Mouse (Mus musculus) embryo, embryonic 11.5 days (tissue): ENCODE results near the gene Wipf2.
"Not testable (repeated sequence)": the region's sequence is repeated elsewhere in the genome, so short reads cannot be mapped to it uniquely, and the experiment has no call there.

Source experiments
- DNase-seq: peaks from one replicate; pipeline ENCODE4 v3.0.0-alpha.2; 2012; ENCODE audit warnings: low read depth, low spot score

Gene Wipf2

DNA sequence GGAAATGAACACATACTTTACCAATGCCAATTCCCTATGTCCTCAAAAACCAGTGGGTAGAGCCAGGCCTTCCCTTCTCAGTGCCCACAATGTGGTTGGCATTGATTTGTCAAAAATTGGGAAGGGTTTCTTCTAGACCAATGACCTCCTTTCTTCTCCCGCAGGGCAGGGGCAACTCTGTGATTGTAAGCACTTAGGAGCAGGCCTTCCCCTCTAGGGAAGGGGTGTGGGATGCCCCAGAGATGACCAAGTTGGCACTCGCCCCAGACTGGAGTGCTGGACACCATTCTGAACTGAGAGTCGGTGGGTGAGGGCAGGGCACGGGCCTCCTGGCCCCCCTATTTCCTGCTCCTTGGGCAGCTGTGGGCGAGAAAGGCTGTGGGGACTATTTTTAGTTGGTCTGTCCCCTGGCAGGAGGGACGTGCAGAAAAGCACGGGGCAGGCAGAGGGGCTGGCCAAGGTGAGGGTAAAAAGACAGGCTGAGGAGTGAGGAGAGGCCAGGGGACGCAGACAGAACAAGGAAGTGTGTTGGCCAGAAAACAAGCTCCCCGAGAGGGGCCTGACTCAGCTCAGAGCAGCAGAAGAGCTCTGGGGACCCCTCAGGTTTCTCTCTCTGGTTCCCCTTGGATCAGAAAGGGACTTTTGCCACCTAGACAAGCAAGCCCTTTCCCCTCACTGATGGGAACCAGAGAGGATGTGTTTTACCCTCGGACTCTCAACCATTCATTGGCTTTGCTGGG lies 67.5 kb downstream of the Wipf2 start:
- DNase-seq = no peak

DNA sequence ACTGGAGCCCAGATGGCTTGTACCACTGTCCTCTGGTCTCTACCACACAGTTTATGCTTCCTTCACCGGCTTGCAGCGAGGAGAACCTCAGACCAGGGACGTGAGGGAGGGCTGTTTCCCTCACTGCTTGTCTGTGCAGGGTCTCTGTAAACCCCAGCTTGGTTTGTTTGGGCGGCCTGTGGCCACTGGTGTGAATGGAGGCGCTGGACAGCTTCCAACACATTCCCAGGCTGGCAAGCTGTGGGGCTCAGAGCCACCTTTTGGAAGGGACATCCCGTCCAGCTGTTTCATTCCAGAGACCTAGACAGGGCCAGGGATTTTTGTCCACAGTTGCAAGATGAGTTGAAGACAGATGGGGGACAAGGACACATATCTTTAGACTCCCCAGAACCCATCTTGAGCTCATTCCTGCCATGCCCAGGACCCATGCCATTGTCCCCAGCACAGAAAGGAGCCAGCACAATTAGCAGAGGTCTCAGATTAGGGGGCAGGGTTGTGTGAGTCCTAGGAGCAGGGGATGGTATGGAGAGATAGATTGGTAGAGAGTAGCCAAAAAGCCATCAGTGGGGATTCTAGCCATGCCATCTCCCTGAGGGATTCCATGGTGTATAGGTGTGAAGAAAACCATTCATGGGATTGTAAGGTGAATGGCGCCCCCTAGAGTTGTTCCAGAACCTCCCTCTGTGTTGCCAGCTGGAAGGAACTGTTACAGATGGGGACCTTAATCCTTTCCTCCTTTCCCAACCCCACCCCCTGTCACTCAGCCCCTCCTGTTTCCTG lies 68.3 kb downstream of the Wipf2 start:
- no peak for DNase-seq

DNA sequence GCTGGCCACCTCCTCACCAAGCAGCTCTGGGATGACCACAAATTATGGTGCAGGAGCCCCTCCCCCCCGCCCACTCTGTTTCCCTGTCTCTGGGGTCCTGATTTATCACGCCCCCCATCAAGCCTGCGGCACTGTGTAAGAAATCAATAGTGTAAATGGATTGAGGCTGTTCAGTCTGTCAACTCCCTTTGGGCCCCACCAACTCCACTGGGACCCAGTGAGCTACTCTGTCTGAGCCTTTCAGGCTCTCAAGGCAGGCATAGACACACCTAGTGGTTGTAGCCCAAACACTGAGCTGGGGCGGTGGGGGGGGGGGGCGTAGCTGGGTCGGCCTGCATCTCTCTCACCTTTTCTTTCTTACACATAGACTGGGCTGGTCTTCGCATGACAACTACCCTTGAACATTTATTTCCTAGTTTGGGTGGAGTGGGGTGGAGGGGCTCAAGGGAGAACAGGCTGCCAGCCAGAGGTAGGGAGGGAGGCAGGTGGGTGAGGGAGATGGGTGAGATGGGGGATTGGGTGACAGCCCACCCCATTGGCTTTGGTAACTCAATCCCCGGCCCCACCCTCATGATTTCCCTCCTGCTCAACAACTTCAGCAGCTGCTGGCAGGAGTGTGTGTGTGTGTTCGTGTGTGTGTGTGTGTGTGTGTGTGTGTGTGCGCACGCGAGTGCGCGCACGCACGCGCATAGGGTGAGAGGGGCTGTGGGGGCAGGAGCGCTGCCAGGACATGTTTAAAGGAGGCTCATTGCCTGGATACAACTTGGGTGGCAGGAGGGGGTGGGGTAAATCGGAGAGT lies 69.1 kb downstream of the Wipf2 start:
- DNase-seq = no peak

DNA sequence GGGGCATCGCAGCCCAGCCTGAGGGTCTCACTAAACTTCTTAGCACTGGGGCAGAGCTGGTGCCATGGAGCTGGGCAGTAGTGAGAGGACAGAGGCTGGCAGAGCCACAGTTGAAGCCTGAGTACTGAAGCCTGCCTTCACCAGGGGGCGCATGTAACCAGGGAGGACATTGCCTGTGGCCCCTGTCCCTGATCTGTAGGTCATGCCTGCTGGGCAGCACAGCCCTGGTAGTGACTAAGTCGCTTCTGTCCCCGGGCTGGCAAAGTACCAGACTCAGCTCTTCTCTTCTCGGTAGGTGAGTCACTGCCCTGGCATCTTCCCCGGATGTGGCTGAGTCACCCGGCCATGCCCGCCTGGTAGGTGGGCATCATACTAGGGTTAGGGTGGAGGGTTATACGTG lies 69.7 kb downstream of the Wipf2 start:
- no peak for DNase-seq

DNA sequence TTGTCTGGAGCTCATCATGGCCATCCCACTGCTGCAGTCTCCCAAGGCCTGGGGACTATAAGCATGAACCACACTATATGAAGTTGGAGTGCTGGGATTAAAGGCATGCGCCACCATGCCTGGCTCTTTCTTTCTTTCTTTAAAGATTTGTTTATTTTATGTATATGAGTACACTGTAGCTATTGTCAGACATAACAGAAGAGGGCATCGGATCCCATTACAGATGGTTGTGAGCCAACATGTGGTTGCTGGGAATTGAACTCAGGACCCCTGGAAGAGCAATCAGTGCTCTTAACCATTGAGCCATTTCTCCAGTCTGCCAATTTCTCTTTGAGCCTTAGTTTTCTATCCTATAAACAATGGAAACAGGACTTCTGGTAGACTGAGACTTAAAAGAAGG lies 70.4 kb downstream of the Wipf2 start:
- DNase-seq = not testable (repeated sequence)

DNA sequence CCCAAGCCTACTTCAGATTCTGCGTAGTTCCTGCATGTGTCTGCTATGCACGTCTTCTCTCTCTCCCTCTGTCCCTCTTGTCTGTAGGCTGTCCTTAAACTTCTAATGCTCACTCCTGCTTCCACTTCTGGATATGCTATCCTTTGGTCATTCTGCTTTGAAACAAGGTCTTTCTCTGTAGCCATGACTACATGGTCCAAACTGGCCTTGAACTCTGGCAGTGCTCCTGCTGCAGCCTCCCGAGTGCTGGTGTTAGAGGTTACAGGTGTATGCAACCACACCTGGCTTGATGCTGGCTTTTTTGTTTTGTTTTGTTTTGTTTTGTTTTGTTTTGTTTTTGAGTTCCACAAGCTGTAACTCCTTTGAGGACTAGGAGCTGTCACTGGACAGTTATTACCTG lies 70.9 kb downstream of the Wipf2 start:
- DNase-seq = no peak

DNA sequence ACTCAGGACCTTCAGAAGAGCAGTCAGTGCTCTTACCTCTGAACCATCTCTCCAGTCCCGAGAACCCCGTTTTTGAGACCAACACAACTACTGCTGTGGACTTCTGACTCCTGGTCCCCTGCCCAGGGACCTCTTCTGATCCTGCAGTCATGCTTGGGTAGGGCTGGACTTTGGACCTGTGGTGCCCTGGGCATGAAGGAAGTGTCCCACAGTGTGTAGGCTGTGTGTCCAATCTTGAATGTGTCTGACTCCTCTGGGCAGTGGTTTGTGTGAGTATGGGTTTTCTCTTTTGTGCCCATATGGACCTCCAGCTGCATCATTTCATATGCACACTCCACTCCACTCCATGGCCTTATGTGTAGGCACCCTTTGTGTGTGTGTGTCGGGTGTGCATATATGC lies 71.7 kb downstream of the Wipf2 start:
- no peak for DNase-seq

DNA sequence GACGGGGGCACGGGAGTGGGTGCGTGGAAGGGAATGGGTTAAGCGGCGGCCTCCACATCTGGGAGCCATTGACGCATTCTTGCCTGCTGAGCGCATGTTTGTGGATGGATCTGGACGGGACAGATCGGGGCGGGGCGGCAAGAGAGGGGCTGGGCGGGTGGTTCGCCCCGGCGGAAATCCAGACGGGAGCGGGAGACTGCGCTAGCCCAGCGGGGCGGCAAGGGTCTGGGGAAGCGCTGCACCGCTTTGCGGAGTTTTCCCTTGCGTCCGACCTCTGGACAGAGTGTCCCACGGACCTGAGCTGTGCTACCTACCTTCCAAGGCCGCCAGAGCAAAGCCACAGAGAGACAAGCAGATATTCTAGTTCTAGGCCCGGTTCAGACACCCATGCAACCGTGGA lies 72.7 kb downstream of the Wipf2 start:
- no peak for DNase-seq

DNA sequence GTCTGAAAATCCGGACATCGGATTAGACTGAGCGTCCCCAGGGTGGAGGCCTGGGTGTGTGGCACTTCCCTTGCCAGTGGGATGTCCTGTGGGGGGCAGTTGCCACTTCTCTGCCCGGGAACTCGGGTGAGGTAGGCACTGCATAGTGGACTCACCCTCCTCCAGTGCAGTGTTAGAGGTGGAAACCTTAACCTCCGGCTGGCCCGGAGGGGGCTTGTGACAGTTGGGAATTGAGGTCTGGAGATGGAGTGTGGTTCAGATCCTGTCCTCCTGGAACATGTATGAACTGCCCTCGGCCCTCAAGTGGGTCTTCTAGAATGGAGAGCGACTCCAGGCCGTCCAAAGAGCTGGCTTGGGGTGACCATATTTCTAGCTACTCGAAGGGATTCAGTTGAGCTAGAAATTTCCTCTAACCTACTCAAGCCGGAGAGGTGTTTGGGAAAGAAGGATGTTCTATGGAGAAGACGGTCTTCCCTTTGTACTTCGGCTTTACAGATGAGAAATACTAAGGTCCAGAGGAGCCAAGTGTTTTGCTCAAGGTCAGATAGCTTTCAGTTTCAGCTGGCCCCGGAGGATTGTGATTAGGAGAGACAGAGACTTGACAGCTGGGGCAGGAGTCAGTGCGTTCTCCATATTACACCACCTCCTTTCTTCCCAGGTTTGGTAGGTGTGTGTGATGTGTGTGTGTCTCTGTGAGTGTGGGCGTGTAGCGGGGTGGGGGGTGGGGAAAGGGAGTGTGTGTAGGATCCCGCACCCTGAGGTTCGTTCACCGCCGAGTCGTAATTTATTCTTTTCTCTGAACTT lies 73.4 kb downstream of the Wipf2 start:
- no peak for DNase-seq

DNA sequence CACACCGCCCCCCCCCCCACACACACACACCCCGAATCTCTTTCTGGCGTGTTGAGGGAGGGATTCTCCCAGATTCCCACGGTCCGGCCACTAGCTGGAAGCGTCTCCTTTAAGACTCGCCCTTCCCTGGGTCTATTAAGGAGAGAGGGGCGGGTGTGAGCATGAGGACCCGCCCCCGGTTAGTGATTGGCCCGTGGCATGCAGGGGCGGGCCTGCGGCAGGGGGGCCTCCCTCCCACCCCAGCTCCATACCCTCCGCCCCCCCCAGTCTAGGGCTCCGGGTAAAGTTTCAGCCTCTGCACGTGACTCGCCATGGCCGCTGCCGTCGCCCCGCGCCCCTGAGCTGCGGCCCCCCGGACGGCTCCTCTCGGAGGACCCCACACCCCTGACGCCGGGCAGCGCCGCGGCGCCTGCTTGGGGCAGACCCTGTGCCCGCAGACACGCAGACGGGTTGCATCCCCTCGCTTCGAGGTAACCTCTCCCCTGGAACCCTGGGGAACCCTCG lies 74.0 kb downstream of the Wipf2 start:
- peak; percentile 86 for DNase-seq

DNA sequence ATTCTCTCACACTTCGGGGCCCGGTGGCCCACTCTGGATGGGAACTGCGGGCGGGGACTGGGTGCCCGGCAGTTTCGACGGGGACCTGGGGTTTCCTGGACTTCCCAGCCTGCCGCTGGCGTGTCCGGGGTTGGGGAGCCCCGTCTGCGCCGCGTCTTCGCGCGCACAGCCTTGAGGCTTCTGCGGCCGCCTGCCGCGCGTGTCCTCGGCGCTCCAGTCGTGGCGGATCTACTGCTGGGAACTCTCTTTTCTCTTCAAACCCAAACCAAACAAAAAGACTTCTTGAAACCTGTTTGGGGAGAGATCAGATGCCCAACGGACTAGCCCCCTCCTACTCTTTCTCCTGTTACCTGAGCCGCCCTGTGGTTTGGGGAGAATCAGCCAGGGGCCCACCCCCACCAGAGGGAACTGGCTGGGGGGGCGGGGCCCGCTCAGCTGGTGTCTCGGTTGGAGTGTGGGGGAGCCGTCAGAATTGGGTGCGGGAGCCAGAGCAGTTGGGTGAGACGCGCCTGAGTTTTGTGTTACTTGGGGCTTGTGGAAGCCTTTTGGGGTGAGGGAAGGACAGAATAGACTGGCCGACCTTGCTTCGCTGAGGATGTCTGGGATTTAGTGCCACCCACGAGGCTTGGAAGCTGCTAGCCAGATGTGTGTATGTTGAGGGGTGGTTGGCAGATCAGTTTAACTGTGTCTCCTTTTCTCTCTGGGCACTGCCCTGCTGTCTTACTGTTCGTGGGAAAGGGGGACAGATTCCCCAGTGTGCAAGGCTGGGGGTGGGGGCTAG lies 74.7 kb downstream of the Wipf2 start:
- no peak for DNase-seq

DNA sequence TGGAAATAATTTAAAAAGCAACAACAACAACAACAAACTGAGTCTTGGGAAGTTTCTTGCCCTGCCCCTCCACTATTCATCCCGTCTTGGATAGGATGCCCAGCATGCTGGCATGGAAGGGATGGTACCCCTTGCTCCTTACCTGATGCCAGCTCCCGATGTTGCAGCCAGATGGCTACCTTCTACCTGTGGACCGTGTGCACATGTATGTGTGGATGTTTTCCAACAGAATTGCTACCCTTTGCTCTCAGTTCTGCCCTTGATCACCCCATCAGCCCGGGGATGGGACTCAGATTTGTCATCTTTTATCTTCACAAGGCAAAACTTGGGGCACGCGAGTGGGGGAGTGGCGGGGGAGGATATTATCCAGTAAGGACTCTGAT lies 75.3 kb downstream of the Wipf2 start:
- no peak for DNase-seq

DNA sequence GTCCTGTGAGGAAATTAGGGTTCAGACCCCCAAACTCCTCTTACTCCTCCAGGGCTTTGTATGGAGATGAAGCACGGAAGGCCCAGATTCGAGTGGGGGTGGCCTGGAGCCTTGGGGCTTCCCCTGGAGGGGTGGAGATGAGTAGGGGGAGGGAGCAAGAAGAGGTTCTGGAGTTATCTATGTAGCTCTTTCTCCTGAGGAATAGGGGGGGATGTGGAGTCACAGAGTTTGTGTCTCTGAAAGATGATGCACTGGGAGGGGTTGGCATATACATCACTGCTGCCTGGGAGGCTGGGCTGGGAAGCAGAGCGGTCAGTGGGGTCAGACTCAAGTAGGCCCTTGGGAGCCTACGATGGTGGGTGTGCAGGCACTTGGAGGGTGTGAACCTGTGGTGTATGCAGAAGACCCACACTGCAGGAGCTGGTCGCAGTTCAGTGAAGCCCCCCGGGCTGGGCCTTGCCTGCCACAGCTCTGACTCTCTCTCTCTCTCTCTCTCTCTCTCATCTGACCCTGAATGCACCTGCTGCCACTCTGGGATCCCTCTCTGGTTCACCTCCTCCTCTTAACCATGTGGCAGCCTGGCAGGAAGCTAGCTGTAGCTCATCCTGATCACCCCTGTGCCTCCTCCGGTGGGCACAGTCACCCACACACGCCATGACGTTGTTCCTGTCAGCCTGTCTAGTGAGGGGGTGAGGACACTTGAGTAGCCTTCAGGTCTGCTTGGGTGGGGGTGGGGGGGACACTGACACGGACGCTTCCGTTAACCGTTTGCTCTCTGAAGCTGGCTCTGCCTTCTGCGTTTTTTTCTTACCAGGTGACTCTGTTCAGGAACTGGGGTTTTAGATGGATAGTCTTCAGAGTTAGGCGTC lies 75.9 kb downstream of the Wipf2 start:
- no peak for DNase-seq

DNA sequence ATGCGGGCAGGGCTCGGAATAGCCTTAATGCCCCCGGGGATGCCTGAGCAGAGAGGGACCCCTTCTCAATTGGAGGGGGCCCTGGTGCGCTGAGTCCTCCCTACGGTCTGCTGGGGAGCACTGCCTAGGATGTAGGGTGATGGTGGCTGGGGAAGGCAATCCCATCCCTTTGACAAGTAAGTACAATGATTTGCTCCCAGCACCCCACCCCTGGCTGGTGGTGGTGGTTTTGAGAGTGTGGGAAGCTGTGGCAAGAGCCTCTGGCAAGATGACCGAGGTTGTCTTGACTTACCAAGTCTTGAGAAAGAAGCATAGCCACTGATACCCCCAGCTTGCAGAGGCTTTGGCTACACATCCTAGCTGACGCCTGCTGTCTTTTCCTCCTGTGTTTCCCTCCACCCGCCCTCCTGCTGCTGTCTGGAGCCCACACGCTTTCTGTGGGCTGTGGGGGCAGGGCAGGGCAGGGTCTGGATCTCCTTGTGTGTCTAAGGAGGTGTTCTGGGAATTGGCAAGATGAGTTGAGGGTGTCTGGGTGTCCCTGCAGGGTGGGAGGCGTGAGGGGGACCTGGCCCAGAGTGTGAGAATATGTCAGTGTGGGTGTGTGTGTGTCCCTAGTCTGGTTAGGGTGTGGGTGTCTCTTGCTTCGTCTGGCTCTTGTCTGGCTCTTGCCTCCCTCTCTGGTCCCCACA lies 76.7 kb downstream of the Wipf2 start:
- DNase-seq = no peak

DNA sequence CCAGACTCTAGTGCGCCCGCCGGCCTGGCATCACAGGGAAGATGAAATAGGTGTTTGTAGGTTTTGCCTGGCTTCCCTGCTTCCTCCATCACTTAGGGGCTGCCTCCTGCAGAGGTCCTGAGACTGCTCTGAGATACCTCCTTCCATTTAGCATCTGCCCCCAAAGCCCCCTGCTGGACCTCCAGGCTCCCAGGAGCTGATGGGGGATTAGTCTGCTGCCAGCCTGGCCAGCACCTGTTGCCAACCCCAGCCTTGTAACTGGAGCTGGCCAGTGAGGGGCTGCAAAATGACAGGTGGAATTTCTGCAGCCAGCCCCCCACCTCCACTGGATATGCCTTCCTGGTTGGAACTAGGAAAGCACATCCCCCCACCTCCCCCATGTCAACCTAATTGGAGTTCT lies 77.3 kb downstream of the Wipf2 start:
- no peak for DNase-seq

DNA sequence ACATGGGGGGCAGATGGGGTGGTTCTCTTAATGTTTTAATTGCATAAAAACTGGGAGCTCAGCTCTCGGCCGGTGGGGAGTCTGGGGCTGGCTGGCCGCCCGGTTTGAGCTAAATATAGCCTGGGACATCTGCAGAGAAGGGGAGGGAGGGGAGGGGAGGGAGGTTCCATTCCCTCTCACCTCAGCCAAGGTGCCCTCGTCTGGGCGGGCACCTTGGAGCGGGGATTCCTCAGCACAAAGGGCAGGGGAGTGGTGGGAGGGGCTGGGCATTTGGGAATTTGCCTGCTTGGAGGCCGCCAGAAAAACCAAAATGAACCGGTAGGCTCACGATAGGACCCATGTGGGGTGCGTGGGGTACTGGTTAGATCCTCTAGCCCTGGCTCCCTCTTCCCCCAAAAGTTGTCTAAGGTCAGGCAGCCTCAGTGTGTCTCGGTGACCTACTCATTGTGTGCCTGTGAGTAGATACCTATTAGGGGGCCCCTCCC lies 77.9 kb downstream of the Wipf2 start:
- no peak for DNase-seq

DNA sequence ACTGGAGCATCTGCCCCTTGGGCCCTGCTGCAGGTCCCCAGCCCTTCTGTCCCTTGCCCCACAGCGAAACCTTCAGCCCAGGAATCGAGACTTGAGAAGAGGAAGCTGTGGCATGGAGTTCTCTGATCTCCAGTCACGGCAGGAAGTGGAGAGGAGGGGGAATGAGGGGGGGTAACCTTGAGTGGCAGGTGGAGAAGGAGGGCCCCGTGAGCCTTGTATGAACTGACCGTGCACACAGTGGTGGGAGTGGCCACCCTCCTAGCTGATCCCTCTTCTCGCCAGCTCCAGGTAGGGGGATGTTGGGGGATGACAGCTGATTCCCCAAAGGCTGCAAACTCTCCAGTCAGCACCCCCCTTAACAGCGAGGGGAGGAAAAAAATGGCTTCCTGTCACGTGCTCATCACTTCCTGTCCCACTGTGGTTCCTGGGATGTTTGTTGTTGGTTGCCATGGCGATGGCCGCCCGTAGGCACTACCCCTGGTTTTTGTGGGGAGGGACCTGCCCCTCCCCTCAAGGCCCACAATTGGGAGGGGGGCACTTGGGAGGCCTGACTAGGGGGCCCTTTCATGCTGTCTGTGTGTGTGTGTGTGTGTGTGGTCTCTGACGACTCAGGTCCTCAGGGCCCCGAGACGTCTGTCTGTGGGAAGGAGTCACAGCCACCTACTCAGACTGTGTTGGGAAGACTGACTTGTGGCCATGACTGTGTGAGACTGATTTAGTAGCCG lies 78.5 kb downstream of the Wipf2 start:
- no peak for DNase-seq

DNA sequence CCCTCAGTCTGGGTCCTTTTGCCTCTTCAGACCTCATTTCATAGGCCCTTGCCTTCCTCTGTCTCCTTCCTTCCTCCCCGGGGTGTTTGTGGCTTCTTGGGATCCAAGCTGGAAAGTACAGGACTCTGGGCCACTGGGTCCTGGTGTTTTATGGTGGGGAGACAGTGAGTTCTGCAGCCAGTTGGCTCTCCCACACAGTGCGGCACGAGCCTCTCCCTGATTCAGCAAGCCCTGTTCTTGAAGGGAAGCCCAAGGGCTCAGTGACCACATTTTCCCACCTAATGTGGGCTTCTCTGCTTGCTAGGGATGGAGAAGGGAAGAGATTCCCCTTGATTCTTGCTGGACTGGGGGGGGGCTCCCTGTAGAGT lies 79.1 kb downstream of the Wipf2 start:
- no peak for DNase-seq
